Mouse (Mus musculus) kidney, adult 2 months (tissue): ENCODE results near the gene Ncapd2. TPM values are rescaled to one million over a fixed set of nuclear protein-coding genes. Genes with fewer than 3 reads are reported as not detected.

ENCODE experiments used
- DNase-seq: peaks from one replicate; pipeline ENCODE4 v3.0.0; 2021
- H3K27ac ChIP-seq: fragments of 200-500 bp; 2 replicates; pipeline ENCODE4 v1.5.1; 2012; ENCODE audit warnings: low read depth, low read length, control low read depth, inconsistent platforms; ENCODE audit not compliant: insufficient read depth
- H3K27me3 ChIP-seq: fragments of 200-500 bp; replicated peaks from 2 replicates; pipeline ENCODE4 v1.6.1; 2012; ENCODE audit warnings: mild to moderate bottlenecking, moderate library complexity, low read length, inconsistent platforms; ENCODE audit not compliant: control insufficient read depth, insufficient read depth
- H3K36me3 ChIP-seq: fragments of 200-500 bp; 2 replicates; pipeline ENCODE4 v1.6.1; 2012; ENCODE audit warnings: mild to moderate bottlenecking, moderate library complexity, low read length, inconsistent platforms; ENCODE audit not compliant: control insufficient read depth, insufficient read depth
- H3K4me1 ChIP-seq: fragments of 200-500 bp; 2 replicates; pipeline ENCODE4 v1.6.1; 2011; ENCODE audit warnings: low read length; ENCODE audit not compliant: control insufficient read depth, insufficient read depth
- H3K4me3 ChIP-seq: fragments of 200-500 bp; 2 replicates; pipeline ENCODE4 v1.5.1; 2011; ENCODE audit warnings: mild to moderate bottlenecking, low read depth, low read length, control low read depth; ENCODE audit not compliant: insufficient read depth
- CTCF ChIP-seq: fragments of 200-500 bp; conservative IDR thresholded peaks from 2 replicates; pipeline ENCODE4 v1.5.1; 2011; ENCODE audit warnings: low read depth, mild to moderate bottlenecking, control low read depth, low read length, moderate library complexity, mixed read lengths; ENCODE audit not compliant: insufficient read depth, insufficient read length
- POLR2A ChIP-seq: fragments of 200-500 bp; IDR thresholded peaks from one replicate; pipeline ENCODE4 v1.6.1; 2011; ENCODE audit warnings: low read depth, low read length, control low read depth
- WGBS: fragments of 180-500 bp; shearing (Covaris S2); methylation state at CpG from one replicate; pipeline ENCODE4 v1.1.7; 2018; 5-methylcytosine and 5-hydroxymethylcytosine counted together
- polyA plus RNA-seq: library from polyadenylated mRNA; depleted of rRNA; stranded (reverse); fragments of >200 nt; gene quantifications from 2 replicates; pipeline ENCODE4 v1.2.3, GENCODE M21; 2012; rRNA removed

The Ncapd2 gene
- polyA plus RNA-seq, 1 experiment = 15.6 TPM

DNA sequence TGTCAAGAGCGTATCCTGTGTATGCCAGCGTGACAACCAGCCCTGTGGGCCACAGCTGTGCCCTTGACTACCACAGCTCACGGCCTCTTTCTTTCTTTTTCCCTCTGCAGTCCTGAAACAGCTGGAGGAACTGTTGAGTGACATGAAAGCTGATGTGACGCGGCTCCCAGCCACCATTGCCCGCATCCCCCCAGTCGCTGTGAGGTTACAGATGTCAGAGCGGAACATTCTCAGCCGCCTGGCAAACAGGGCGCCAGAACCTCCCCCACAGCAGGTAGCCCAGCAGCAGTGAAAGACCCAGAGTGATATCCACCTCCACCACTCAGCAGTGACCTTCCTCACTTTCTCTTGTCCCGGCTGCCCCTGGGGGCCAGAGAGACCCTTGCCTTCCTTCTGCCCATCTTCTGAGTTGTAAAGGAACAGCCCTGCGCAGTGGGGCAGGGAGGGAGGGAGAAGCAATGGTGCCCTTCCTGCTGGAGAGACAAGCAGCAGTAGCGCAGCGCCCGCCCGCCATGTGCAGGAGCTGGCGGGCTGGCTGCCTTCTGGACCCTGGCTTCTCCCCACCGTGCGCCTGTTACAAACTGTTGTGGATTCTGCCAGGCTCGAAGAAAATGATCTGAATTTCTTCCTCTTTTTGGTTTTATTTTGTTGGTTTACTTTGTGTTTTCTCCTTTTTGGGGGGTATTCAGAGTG lies 61.6 kb downstream of the Ncapd2 start:
- Histone ChIP-seq H3K4me3 (no peak overlapping the region), H3K27ac (no peak overlapping the region), H3K27me3 (no peaks in the 10 kb centered on the region), H3K4me1 (peaks cover 7% of the 10 kb centered on the region; the same call in 1 of the 2 replicates), H3K36me3 (no peaks in the 10 kb centered on the region; the same call in none of the 2 replicates)
- TF ChIP-seq CTCF (no peak), POLR2A (no peak)
- no peak for DNase-seq
- 89% methylated on average over 20 of the region's 20 CpGs for WGBS

DNA sequence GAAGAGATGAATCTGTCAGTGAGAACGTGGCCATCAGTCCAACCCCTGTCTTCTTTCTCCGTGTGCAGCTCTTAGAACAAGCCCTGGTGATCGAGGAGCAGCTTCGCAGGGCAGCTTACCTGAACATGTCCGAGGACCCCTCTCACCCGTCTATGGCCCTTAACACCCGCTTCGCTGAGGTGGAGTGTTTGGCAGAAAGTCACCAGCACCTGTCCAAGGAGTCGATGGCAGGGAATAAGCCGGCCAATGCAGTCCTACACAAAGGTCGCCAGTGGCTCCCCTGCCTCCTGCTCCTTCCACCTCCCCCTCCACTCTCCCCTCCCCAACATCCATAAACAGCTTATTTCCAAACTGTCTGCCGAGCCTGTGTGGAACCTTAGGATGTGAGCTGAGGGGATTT lies 62.8 kb downstream of the Ncapd2 start:
- no peak overlapping the region for H3K4me3 ChIP-seq
- 88% methylated on average over 12 of the region's 12 CpGs for WGBS
- H3K4me1 ChIP-seq = peaks cover 7% of the 10 kb centered on the region; the same call in 1 of the 2 replicates
- H3K27me3 ChIP-seq = no peaks in the 10 kb centered on the region
- TF ChIP-seq POLR2A (no peak), CTCF (no peak)
- no peak overlapping the region for H3K27ac ChIP-seq
- DNase-seq = no peak
- peaks cover 2% of the 10 kb centered on the region for H3K36me3 ChIP-seq

DNA sequence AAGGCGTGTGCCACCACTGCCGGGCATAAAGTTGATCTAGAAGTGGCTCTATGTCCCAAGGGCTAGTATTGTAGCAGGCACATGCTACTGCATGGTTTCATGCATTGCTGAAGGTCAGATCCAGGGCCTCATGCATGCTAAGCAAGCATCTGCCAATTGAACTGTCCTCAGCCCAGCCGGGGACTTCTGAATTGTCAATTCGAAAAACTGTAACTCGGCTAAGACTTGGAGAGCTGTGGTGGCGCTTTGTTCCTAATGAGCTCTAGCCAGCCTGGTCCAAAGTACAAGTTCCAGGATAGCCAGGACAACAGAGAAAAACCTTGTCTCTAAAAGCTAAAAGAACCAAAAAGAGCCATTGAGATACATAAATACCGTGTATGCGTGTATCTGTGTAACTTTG lies 72.1 kb downstream of the Ncapd2 start:
- H3K27ac ChIP-seq = peak overlapping the region; percentile 25; the same call in 1 of the 2 replicates
- DNase-seq = peak; percentile 75
- H3K4me3 ChIP-seq = no peak overlapping the region
- TF ChIP-seq CTCF = no peak
- no peak for TF ChIP-seq POLR2A
- WGBS = 65% methylated on average over 8 of the region's 8 CpGs
- peaks cover 20% of the 10 kb centered on the region for H3K36me3 ChIP-seq
- H3K27me3 ChIP-seq = no peaks in the 10 kb centered on the region
- peaks cover 3% of the 10 kb centered on the region; the same call in 1 of the 2 replicates for H3K4me1 ChIP-seq

Other genes with a start within 250 kb of the Ncapd2 start
- gene Cops7a, start 226.2 kb downstream of the Ncapd2 start, polyA plus RNA-seq = 268 and 276 TPM in 2 replicates
- gene Pianp, start 195.0 kb downstream of the Ncapd2 start, polyA plus RNA-seq = 0.95 and 0.99 TPM in 2 replicates
- 37.8 and 45.7 TPM in 2 replicates for gene Zfp384, start 182.6 kb downstream of the Ncapd2 start, polyA plus RNA-seq
- gene Ing4, start 151.9 kb downstream of the Ncapd2 start, polyA plus RNA-seq = 39.1 and 39.2 TPM in 2 replicates
- 14.3 and 18.9 TPM in 2 replicates for gene Acrbp, start 142.0 kb downstream of the Ncapd2 start, polyA plus RNA-seq
- gene Lpar5, start 123.8 kb downstream of the Ncapd2 start, polyA plus RNA-seq = 2.9 and 3.5 TPM in 2 replicates
- 43.6 and 57.7 TPM in 2 replicates for gene Chd4, start 95.7 kb downstream of the Ncapd2 start, polyA plus RNA-seq
- gene Nop2, start 59.8 kb downstream of the Ncapd2 start, polyA plus RNA-seq = 15.5 and 16.5 TPM in 2 replicates
- gene Iffo1, start 46.5 kb downstream of the Ncapd2 start, polyA plus RNA-seq = 35.0 and 36.4 TPM in 2 replicates
- gene Gapdh, start 25.2 kb downstream of the Ncapd2 start, polyA plus RNA-seq = 7,324 and 7,933 TPM in 2 replicates
- gene Mrpl51, start 100 bp upstream of the Ncapd2 start, polyA plus RNA-seq = 102 and 110 TPM in 2 replicates
- 19.1 and 19.8 TPM in 2 replicates for gene Vamp1, start 23.9 kb upstream of the Ncapd2 start, polyA plus RNA-seq
- 16.0 and 16.4 TPM in 2 replicates for gene Tapbpl, start 40.2 kb upstream of the Ncapd2 start, polyA plus RNA-seq
- gene Cd27, start 45.3 kb upstream of the Ncapd2 start, polyA plus RNA-seq = 0.64 and 7.0 TPM in 2 replicates
- gene Tuba3a, start 94.3 kb upstream of the Ncapd2 start, polyA plus RNA-seq = 0.39 and 0.86 TPM in 2 replicates
- gene Ltbr, start 122.2 kb upstream of the Ncapd2 start, polyA plus RNA-seq = 97.1 and 116 TPM in 2 replicates
- 83.5 and 89.5 TPM in 2 replicates for gene Scnn1a, start 129.0 kb upstream of the Ncapd2 start, polyA plus RNA-seq
- 98.6 and 109 TPM in 2 replicates for gene Tnfrsf1a, start 157.7 kb upstream of the Ncapd2 start, polyA plus RNA-seq
- 6.1 and 7.1 TPM in 2 replicates for gene Plekhg6, start 189.1 kb upstream of the Ncapd2 start, polyA plus RNA-seq